Mouse (Mus musculus): ENCODE results near the gene Tex21.
"Not testable (repeated sequence)": the region's sequence is repeated elsewhere in the genome, so short reads cannot be mapped to it uniquely, and the experiment has no call there.

Tex21 gene

DNA sequence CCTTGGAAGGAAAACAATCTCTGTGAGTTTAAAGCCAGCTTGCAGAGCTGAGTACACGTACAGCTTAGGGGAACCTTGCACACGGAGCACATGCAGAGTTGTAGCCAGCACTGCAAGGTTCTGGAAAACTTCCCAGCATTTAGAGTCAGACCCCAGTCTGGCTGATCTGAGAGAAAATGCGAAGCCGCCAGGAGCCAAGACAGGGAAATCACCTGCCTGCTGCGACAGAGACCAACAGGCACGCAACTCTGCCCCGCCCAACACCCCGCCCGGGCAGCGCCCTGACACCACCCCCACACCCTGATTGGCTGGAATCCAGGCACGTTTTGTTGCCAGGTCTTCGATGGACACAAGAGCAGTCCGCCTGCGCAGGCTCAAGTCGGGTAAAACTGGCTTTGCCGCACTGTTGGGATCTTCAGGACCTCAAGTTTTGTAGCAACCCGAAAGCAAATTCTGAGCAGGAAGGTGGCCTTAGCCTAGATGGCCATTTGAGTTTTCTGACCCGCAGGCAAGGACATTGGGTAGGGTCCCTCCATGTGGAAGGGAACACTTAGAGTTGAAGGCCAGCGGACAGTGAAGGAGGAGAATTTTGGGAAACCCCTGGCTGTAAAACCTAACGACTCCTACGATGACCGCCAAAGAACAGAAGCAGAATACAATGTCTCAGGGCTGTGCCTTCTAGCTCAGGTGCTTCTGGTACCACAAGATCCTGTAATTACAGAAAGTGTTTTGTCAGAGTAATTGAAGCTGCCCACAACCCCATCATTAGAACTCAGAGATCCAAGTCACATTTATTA lies 50.4 kb downstream of the Tex21 start:
- peak; percentile 84 for DNase-seq (ENCODE audit: low spot score)

DNA sequence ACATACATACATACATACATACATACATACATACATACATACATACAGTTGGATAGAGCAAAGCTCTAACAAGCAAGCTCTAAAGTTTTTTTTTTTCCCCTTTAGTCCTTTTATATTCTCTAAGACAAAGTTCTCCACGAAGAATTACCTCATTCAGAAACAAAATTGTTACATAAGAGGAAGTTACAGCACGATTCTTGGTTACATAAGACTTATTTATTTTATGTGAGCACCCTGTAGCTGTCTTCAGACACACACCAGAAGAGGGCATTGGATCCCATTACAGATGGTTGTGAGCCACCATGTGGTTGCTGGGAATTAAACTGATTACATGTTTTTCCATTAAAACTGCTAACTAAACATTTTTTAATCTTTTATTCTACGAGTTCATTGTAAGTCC lies 52.0 kb downstream of the Tex21 start:
- DNase-seq (ENCODE audit: low spot score), result no peak

DNA sequence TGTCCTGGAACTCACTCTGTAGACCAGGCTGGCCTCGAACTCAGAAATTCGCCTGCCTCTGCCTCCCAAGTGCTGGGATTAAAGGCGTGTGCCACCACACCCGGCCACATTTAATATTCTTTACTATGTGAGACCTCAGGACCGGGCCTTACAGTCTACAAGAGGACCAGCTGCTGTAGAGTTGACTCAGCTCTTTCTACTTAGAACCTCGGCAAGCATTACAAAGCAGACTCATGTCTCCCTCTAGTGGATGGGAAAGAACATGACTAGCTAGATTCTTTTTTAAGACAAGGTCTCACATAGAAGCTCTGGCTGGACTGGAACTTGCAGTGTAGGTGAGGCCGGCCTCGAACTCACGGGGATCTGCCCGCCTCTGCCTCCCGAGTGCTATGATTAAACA lies 55.6 kb downstream of the Tex21 start:
- DNase-seq (ENCODE audit: low spot score), result no peak

DNA sequence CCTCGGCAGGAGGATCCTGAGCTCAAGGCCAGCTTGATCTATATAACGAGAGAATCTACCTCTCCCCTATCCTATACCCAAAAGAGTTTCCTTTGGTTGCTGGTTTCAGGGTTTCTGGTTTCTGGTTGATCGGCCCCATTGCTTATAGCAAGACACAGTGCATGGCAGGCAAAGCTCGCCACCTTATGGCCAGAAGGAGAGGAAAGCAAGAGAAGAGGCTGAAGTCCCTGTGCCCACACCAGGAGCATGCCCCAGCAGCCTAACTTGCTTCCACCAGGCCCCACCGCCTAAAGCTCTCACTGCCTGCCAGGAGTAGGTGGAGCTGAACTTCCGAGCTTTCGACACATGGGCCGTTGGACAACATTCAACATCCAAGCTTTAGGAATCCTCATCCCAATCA lies 58.7 kb downstream of the Tex21 start:
- DNase-seq (ENCODE audit: low spot score), result peak; percentile 10

DNA sequence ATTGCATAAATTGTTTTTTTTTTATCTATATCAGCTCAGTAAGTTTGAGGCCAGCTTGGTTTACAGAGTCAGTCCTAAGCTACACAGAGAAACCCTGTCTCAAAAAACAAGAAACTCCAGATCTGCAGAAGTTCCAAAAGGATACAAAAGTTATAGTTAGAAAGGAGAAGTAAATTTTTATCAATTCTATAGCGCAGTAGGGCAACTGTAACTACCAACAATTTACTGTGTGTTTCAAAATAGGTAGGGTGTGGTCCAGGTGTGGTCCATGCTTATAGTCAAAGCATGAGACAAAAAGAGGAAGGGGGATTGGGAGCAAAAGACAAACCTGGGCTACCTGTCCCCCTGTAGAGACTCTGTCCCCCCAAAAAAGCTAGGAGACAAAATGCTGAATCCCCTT lies 60.1 kb downstream of the Tex21 start:
- DNase-seq (ENCODE audit: low spot score), result no peak

DNA sequence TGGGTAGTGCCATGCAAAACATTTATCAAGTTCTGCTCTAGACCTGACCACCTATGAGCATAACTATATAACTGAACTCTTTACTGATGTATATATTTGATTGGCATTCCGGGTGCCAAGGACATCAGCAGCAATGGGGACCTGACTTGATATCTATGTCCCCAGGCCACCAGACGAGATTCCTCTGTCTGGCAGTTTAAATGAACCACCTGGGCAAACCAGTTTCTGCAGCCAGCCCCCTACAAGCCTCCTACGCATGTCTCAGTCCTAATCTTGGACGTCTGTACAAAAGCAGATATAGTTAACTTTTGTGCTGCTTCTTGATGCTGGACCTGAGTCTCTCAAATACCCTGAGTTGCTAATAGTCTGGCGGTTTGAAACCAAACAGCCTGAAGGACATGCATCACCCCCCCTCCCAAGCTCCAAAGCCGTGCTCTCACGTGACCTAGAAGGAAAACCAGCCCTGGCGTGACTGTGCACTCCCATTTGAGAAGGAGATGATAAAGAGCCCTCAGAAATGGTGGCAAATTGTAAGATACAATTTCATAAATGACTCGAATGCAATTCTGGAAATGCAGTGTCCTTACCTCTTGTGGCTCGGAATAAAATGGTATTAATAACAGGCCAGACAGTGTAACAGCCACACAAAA lies 61.3 kb downstream of the Tex21 start:
- no peak for DNase-seq (ENCODE audit: low spot score)

DNA sequence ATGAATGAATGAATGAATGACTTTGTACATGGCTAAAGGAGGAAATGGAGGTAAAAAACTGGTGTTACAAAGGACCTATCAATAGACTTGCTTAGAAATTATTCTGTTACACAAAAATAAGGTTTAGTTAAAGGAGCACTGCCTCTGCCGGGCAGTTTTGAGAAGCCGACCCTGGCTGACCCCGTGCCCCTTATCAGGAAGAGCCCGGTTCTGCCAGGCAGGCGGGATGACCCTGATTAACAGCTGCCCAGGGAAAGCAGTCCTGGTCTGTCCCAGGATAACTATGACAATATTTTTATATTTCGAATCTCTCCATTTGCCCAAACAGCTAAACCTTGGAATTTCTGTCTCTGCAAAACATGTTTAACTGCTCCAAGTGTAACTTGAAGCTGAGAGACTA lies 62.3 kb downstream of the Tex21 start:
- DNase-seq (ENCODE audit: low spot score), result no peak

DNA sequence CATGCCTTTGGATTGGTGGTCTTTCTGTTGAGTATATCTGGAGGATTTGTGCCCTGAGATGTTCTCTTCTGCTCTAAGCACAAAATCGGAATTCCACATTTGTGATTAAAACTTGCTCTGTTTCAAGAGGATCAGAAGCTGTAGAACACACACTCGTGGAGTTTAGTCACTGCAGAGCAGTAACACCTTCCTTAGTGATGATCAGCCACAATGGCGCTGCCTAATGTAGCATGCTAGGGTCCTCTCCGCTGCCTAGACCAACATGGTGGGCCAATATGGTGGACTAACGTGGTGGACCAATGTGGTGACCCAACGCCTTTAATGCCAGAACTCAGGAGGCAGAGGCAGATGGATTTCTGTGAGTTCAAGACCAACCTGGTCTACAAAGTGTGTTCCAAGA lies 63.7 kb downstream of the Tex21 start:
- DNase-seq (ENCODE audit: low spot score), result no peak

DNA sequence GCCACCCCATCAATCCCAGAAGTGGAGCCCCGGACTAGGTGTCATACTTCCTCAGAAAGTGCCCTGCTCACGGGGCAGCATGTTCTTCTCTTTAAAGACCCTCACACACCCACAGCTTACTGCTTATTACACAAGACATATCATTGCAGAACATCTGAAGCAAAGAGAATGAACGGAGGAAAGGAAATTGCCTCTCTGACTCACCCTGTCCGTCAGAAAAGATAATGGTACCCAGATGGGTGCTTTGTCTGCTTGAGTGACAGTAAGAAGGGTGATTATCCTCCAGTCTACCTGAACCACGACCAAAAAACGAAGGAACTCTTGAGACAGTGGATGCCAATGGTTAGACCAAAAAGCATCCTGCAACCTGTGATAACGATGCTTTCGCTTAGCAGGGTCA lies 65.1 kb downstream of the Tex21 start:
- no peak for DNase-seq (ENCODE audit: low spot score)

DNA sequence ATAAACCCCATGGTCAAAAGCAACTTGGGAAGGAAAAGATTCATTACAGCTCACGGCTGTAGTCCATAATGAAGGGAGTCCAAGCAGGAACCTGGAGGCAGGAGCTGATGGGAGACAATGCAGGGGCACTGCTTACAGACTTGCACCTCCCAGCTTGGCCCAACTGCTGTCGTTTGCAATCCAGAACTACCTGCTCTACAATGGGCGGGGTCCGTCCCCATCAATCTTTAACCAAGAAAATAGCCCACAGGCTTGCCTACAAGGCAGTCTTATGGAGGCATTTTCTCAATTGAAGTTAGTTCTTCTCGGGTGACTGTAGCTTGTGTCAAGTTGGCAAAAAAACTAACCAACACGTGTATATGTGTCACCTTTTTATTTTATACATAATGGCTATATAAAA lies 66.1 kb downstream of the Tex21 start:
- no peak for DNase-seq (ENCODE audit: low spot score)

DNA sequence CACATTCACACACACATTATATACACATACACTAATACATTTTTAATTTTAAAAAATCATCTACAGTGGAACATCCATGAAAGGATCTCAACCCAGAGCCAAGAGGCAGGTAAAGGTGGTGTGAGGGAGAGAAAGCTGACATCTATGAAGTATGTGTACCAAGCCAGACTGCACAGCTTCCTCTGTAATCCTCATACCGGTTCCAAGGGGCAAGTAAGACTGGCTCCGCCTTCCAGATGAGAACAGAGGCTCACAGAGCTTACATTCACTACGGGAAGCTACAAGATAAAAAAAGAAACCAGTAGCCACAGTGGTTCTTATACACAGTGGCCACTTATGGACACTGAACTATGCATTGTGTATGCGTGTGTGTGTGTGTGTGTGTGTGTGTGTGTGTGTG lies 67.0 kb downstream of the Tex21 start:
- DNase-seq (ENCODE audit: low spot score), result no peak

DNA sequence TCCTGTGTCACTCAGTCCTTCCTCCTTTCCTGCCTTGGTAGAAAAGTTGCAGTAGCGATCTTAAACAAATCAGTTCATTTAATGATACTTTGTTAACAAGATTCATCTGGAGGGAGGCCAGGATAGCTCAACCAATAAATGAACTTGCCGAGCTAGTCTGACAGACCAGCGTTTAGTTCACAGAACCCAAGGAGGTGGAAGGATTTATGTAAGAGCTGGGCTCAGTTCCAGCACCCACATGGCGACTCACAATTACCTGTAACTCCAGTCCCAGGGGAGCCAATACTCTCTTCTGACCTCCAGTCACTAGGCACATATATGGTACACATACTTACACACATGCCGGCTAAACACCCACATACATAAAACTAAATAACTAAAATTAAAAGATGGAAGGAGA lies 67.5 kb downstream of the Tex21 start:
- DNase-seq (ENCODE audit: low spot score), result no peak

DNA sequence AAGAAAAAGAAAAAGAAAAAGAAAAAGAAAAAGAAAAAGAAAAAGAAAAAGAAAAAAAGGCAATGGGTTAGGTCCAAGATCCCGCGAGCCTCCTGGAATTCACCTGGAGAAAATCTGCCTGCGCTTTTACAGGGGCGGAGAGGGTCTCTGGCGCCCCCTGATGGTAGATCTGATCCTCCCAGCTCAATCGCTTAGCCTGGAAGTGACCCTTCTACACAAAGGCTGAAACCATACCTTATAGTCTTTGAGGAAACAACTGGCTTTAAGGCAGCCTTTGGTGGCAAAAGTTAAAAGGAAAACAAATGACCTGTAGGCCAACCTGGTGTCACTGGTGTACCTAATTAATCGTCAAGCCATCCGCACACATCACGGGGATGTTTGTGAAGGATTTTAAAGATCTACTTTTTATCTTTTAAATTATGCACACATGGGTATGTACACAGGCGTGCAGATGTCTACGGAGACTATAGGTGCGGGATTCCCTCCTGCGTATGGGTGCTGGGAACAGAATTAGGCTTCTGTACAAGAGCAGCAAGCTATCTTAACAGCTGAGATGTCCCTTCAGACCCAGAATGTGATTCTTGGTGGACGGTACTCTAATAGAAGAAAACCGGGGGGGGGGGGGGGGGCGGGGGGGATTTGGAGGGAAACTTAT lies 68.6 kb downstream of the Tex21 start:
- DNase-seq (ENCODE audit: low spot score), result peak; percentile 70

DNA sequence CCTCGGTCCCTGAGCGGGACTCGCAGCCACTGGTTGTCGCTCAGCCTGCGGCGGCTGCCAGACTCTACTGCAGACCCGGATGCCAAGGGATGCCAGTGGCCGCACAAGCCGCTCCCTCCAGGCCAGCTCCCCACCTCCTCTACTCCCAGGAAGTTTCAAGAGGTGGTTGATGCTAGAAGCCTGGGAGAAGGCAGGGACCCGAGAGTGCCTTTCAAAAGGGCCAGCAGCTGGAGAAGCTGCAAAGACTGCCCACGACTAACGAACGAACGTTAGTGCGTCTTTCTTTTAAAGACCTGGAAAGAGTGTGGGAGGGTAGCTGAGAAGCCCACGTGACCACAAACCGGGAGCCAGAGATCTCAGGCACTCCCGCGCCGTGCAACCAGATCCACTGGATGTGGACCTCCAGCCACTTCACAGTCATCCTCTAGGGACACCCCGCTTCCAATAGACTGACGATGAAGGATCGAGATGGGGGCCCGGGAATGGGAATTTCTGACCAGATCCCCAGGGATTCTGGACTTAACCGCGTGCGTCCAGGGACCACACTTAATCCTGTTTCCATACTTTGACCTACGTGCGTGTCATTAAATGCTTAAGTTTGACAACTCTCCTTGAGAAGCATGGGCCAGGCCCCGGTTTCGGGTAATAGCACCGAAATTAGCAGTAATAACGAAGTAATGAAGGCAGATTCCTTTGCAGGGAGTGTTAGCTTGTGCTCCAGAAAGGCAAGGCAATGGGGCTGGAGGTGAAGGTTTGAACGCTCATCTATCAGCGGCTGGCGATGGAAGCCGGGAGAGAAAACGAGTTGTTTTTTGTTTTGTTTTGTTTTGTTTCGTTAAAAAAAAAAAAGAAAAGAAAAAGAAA lies 69.3 kb downstream of the Tex21 start, which contains the start of gene Esr2:
Gene Esr2, minus strand, starts transcription at position 260 of the 864 bp plus-strand sequence.
- no peak for DNase-seq (ENCODE audit: low spot score)

DNA sequence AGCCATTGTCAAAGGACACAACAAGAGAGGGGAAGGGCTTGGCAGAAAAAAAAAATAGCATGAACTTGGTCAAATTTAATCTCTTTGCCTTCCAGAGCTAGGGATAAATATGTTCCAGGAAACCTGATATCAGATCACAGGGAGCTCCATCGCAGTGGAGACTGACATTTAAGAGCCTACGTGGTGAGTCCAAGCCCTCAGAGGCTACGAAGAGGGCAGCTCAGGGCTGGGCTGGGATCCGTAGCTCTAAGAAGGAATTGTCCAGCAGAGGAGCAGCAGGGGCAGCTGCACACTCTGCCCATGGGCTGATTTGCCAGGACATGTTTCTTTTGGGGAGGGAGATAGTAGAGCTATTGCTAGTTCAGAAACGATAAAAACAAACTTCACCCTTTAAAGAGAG lies 80.9 kb downstream of the Tex21 start:
- DNase-seq (ENCODE audit: low spot score), result no peak

DNA sequence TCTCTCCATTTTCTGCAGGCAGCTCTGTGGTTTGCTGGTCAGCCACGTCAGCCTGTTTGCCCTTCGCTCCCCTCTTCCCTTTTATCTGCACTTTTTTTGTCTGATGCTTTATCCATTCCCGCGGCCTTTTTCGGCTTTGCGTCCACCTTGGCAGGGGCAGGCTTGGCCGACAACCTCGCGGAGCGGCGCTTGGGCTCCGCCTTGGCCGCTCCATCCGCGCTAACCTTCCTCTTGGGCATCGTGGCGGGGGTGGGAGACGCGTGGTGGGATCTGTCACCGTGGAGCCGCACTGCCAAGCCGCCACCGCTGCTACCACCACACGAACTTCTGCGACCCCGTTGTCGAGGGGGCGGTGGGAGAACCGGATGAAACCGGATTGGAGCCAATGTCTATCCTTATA lies 94.2 kb downstream of the Tex21 start:
- DNase-seq (ENCODE audit: low spot score), result not testable (repeated sequence)

Measured in urinary bladder, postnatal 25 days (tissue).